In the genomic region with DNA sequence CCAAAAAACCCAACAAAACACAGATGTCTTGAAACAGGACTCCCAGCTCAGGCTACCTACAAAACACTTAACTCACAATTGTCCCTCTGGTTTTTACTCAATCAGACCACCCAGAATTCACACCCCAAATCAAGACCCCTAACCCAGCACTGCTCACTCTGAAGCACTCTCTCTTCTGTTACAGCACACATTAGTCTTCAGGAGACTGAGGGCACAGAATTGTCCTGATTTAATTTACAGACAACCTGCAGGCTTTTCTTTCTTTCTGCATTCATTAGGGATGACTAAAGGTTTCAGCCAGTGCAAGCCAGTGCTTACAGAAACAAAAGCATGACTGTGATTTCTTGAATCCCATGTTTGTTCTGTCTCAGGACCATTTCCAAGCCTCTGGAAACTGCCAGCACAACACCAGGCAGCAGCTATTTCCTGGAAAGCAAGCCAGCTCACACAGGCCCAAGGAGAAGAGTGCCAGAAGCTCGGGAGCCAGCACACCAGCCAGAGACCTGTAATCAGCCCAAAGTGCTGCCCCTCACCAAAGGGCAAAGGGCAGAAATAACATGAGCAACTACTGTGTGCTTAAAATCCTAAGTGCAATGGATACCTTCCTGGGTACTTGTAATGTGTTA, we compare ENCODE assay signal across 8 mouse cellular contexts. TPM values are rescaled to one million over a fixed set of nuclear protein-coding genes. Genes with fewer than 3 reads are reported as not detected.
A peak's percentile ranks its signal among the peaks of the same experiment; 100 is the strongest.
DNase-seq lines count a peak whose midpoint lies in the region; TF ChIP-seq lines count a peak whose summit lies in the region.

No protein-coding gene starts in this region.

- no peak for TF ChIP-seq CTCF in layer of hippocampus, adult 2 months (conservative IDR thresholded peaks at IDR 0.05)

- no peak overlapping the region for H3K4me3 ChIP-seq in layer of hippocampus, adult 2 months

- DNase-seq in cerebellum, adult 9-11 months = peak; percentile 22
- DNase-seq in cerebellum, postnatal 36 days = no peak
- peak; percentile 17 for DNase-seq in ovary, adult 18-20 months (ENCODE audit: low spot score)
- DNase-seq in ovary, postnatal 10 days (ENCODE audit: low spot score) = no peak
- DNase-seq in layer of hippocampus, adult 2 months (ENCODE audit: low spot score in 2 of 2) = peak; percentile 42 to 61
- peak; percentile 20 for DNase-seq in skeletal muscle tissue, adult 2 months (ENCODE audit: low read depth, low spot score)
- no peak for DNase-seq in urinary bladder, postnatal 25 days (ENCODE audit: low spot score)
- no peak for DNase-seq in thymus, postnatal 10 days (ENCODE audit: low spot score in 2 of 2)

- H3K27ac ChIP-seq in layer of hippocampus, adult 2 months = peak overlapping the region; percentile 57

RNA-seq across cellular contexts. Expression of a gene that starts 11.1 kb away (rescaled TPM):
- total RNA-seq in layer of hippocampus, adult 2 months (2021) = 10 to 100 TPM; 15.7 to 17.1 TPM

RNA-seq across cellular contexts. Expression of a gene that starts 11.3 kb away (rescaled TPM):
- 10 to 100 TPM; 76.5 to 80.7 TPM for total RNA-seq in layer of hippocampus, adult 2 months (2021)

RNA-seq across cellular contexts. Expression of a gene that starts 51.1 kb away (rescaled TPM):
- total RNA-seq in layer of hippocampus, adult 2 months (2021) = 100 to 1,000 TPM; 221 to 228 TPM

Comparison
In these comparisons a context has a peak if more than half of its experiments do, and no peak if none do; other contexts are left out.
1. DNase-seq: peak in cerebellum, adult 9-11 months (single experiment), ovary, adult 18-20 months (single experiment), layer of hippocampus, adult 2 months (2 of 2) and skeletal muscle tissue, adult 2 months (single experiment); none in cerebellum, postnatal 36 days (0 of 2), ovary, postnatal 10 days (single experiment), urinary bladder, postnatal 25 days (single experiment) and thymus, postnatal 10 days (0 of 2).